Mouse (Mus musculus): ENCODE results near the gene Fgfr2. TPM values are rescaled to one million over a fixed set of nuclear protein-coding genes. Genes with fewer than 3 reads are reported as not detected.

The Fgfr2 gene
- polyA plus RNA-seq, 1 experiment from 2014 or later: 67.0 TPM

DNA sequence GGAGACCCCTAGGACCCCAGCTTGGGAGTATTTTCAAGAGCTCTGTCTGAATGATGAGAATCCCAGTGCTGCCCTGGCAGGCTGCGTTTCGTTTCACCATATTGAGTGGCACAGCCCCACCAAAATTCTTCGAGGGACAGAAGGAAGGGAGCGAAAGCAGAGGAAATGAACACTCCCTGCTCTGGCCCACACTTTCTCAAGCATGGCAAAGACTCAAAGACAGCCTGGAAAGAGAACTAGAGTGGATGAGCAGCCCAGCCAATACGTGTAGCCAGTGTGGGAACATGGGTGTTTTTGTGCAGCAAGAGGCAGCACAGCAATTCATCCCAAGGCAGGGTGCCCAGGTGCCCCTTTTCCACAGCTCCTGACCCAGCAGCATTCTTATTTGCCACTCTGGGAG, 380.2 kb downstream of the Fgfr2 start:
- no peaks in the 10 kb centered on the region for H3K9me3 ChIP-seq
- ATAC-seq: no peak
- no peaks in the 10 kb centered on the region for H3K36me3 ChIP-seq
- H3K9ac ChIP-seq: no peak overlapping the region
- H3K4me2 ChIP-seq (replicated peaks): no peak overlapping the region
- H3K27ac ChIP-seq: no peak overlapping the region
- 83% methylated on average over 5 of the region's 5 CpGs for WGBS
- no peaks in the 10 kb centered on the region for H3K27me3 ChIP-seq (replicated peaks)
- H3K4me3 ChIP-seq (replicated peaks): no peak overlapping the region
- no peaks in the 10 kb centered on the region for H3K4me1 ChIP-seq (replicated peaks)

DNA sequence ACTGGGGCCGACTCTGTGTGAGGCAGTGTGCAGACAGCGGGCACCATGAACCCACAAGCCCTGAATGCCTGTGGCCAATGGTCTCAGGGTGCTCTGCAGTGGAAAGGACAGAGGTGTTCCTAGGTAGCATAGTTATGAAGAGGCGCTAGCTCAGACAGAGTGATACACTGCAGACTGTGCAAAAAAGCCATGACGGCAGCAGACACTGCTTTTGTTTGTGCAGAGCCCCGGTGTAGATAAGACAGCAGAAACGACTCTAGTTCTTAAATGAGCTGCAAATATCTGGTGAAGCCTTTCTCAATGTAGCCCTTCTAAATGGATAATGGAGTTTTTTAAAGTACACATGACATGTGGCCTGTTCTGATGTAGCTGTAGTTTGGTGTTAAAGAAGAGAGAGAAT, 383.3 kb downstream of the Fgfr2 start:
- H3K36me3 ChIP-seq: no peaks in the 10 kb centered on the region
- peaks cover 16% of the 10 kb centered on the region for H3K4me1 ChIP-seq (replicated peaks)
- ATAC-seq: no peak
- H3K9me3 ChIP-seq: no peaks in the 10 kb centered on the region
- no peak overlapping the region for H3K27ac ChIP-seq
- H3K9ac ChIP-seq: no peak overlapping the region
- no peaks in the 10 kb centered on the region for H3K27me3 ChIP-seq (replicated peaks)
- no peak overlapping the region for H3K4me2 ChIP-seq (replicated peaks)
- no peak overlapping the region for H3K4me3 ChIP-seq (replicated peaks)
- WGBS: 53% methylated on average over 6 of the region's 6 CpGs

DNA sequence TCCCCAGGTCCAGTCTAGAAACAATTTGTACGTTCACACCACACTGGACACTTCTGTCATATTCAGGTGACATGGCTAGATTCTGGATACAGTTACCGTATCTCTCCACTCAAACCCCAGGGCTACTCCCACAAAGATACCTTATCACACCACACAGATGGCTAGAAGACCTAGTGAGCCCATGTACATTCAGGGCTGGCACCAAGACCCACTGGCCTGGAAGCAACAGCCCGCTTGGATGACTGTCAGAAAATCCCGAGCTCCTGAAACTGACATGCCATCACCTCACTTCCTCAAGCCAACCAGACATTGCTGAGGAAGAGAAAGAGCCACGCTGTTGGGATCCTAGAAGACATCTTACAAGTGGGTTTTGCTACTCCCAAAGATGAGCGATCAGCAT, 384.3 kb downstream of the Fgfr2 start:
- 95% methylated on average over 6 of the region's 6 CpGs for WGBS
- no peaks in the 10 kb centered on the region for H3K36me3 ChIP-seq
- no peak overlapping the region for H3K9ac ChIP-seq
- no peak overlapping the region for H3K4me3 ChIP-seq (replicated peaks)
- no peak overlapping the region for H3K27ac ChIP-seq
- H3K4me1 ChIP-seq (replicated peaks): peaks cover 17% of the 10 kb centered on the region
- ATAC-seq: no peak
- no peak overlapping the region for H3K4me2 ChIP-seq (replicated peaks)
- H3K27me3 ChIP-seq (replicated peaks): no peaks in the 10 kb centered on the region
- no peaks in the 10 kb centered on the region for H3K9me3 ChIP-seq

DNA sequence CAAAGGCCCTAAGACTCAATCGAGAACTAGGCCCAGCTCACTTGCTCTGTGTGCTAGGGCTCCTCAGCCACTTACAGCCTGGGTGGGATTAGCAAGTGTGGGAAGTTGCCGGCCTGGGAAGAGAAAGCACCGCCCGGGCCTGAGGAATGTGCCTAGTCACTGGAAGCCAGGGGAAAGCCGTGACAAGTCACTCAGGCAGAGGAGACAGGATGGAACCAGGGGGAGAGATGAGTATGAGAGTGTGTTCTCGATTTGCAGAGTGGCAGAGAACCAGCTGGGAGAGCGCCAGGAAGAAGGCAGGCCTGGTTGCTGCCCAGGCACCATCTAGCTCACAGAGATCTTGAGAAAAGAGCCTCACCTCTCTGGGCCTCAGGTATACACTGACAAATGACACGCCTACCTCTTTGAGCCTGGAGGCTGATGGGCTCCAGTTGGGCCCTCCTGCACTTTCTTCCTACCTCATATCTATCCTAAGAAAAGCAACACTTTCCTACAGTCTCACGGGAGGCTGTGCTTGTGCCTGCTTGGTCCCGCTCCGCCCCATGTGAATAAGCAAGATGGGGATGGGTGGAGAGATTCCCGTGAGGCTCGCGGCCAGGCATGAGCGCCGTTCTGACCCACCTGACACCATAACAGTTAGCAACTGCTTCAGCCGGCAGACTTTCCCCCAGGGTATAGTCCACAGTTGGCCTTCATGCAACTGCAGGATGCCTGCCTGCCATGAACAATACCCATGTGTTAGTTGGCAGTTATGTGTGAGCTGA, 386.9 kb downstream of the Fgfr2 start:
- no peaks in the 10 kb centered on the region for H3K27me3 ChIP-seq (replicated peaks)
- H3K27ac ChIP-seq: peak overlapping the region; percentile 20; the same call in 1 of the 2 replicates
- peak; percentile 64 for ATAC-seq

DNA sequence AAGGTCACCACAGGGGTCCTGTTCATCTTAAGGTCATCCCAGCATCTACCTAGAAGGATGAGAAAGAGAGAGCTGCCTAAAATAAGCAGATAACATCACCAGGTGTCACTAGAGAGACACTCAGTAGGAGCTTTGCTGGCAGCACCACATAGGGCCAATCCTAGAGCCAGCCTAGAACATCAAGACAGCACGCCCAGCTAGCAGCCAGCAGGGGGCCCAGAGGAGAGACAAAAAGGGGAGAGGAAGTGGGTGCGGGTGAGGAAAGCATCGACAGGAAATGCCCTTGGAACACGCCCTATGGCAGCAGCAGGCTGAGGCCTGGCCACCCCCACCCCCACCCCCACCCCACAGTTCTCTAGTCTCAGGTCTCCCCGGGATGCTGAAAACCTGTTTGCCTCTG, 388.0 kb downstream of the Fgfr2 start:
- no peak overlapping the region for H3K4me2 ChIP-seq (replicated peaks)
- H3K27me3 ChIP-seq (replicated peaks): no peaks in the 10 kb centered on the region
- WGBS: 33% methylated on average over 5 of the region's 5 CpGs
- H3K36me3 ChIP-seq: no peaks in the 10 kb centered on the region
- H3K4me1 ChIP-seq (replicated peaks): peaks cover 23% of the 10 kb centered on the region
- H3K4me3 ChIP-seq (replicated peaks): no peak overlapping the region
- no peaks in the 10 kb centered on the region for H3K9me3 ChIP-seq
- H3K27ac ChIP-seq: 0 out of 2 replicates have a peak overlapping the region, but pooled peaks have one; percentile 20
- ATAC-seq: peak; percentile 58; the same call in 1 of the 2 replicates
- no peak overlapping the region for H3K9ac ChIP-seq

More for the DNA sequence above, 386.9 kb downstream of the Fgfr2 start:
- 60% methylated on average over 17 of the region's 17 CpGs for WGBS
- Histone ChIP-seq H3K36me3 (no peaks in the 10 kb centered on the region), H3K4me2 (replicated peaks) (no peak overlapping the region), H3K4me1 (replicated peaks) (peaks cover 23% of the 10 kb centered on the region), H3K9me3 (no peaks in the 10 kb centered on the region), H3K9ac (no peak overlapping the region), H3K4me3 (replicated peaks) (no peak overlapping the region)

DNA sequence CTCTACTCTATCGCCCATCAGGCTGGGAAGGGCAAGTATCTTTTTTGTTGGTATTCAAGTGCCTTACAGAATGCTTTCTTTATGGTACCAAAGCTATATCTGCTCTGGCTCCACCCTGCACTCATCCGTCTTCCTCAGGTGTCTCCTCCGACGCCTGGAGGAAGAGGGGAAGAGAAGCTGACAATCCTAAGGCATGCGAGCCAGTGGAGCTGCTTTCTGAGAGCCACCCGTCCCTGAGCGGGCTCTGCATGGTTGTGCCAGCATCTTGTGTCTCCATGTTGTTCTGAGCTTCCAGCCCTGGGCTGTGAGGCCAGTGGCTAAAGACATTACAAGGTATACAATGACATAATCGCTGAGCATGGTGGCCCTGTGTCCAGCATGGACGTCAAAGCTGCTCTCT, 388.9 kb downstream of the Fgfr2 start:
- no peak for ATAC-seq
- H3K27ac ChIP-seq: no peak overlapping the region
- WGBS: 82% methylated on average over 9 of the region's 9 CpGs
- H3K9me3 ChIP-seq: no peaks in the 10 kb centered on the region
- H3K4me3 ChIP-seq (replicated peaks): no peak overlapping the region
- no peaks in the 10 kb centered on the region for H3K36me3 ChIP-seq
- H3K4me1 ChIP-seq (replicated peaks): peaks cover 25% of the 10 kb centered on the region
- no peak overlapping the region for H3K4me2 ChIP-seq (replicated peaks)
- no peaks in the 10 kb centered on the region for H3K27me3 ChIP-seq (replicated peaks)
- no peak overlapping the region for H3K9ac ChIP-seq

DNA sequence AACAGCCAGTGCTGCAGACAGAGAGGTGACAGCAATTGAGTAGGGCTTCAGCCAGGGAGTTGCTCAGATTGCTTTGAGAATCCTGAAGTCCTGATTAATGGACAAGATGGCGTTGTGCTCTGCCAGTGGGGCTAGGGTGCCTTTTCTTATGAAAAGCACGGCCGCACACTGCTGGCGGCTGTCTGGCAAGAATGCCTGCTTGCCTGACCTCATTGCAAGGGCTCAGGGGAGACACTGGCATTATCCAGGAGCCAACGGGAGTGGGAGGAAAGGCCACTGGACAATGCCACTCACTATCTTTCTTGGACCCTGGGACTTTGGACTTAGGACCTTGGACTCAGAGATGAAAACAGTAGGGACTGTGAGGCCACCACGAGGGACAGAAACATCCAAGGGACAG, 389.6 kb downstream of the Fgfr2 start:
- Histone ChIP-seq H3K36me3 (no peaks in the 10 kb centered on the region), H3K4me3 (replicated peaks) (no peak overlapping the region), H3K4me2 (replicated peaks) (no peak overlapping the region; the same call in 1 of the 2 replicates), H3K4me1 (replicated peaks) (peaks cover 25% of the 10 kb centered on the region), H3K27me3 (replicated peaks) (no peaks in the 10 kb centered on the region), H3K9ac (no peak overlapping the region), H3K9me3 (no peaks in the 10 kb centered on the region), H3K27ac (no peak overlapping the region)
- ATAC-seq: no peak
- 75% methylated on average over 6 of the region's 6 CpGs for WGBS

DNA sequence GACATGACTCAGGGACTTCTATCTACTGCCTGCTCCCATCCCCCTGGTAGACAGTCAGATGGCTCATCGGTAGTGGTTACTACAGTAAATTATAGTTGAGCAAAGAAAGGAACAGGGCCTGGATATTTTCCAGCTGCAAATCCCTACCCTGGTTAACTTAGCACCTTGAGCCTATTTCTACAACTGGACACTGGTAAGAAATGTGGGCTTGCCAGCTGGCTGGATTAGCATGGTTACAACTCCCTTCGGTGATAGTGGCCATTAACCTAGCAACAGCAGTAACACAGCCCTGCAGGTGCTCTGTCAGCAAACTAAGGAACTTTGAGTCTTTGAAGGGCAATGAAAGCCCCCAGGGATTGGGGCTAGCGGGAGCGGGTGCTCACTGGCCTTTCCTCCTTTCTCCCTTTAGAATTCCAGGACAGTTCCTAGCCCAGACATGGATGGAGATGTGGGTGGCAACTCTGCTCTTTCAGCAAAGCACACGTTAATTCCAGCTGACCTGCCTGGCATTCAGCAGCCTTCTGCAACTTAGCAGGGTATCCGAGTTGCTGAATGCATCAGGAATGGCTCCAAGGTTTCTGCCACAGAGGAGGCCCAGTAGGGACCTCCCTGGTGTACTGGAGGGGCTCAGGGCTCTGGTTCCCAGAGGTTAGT, 390.9 kb downstream of the Fgfr2 start:
- H3K4me2 ChIP-seq (replicated peaks): no peak overlapping the region
- H3K4me3 ChIP-seq (replicated peaks): no peak overlapping the region
- ATAC-seq: no peak
- H3K27me3 ChIP-seq (replicated peaks): no peaks in the 10 kb centered on the region
- H3K9me3 ChIP-seq: no peaks in the 10 kb centered on the region
- H3K4me1 ChIP-seq (replicated peaks): peaks cover 25% of the 10 kb centered on the region
- 82% methylated on average over 6 of the region's 6 CpGs for WGBS
- H3K9ac ChIP-seq: no peak overlapping the region
- H3K36me3 ChIP-seq: no peaks in the 10 kb centered on the region
- no peak overlapping the region for H3K27ac ChIP-seq

DNA sequence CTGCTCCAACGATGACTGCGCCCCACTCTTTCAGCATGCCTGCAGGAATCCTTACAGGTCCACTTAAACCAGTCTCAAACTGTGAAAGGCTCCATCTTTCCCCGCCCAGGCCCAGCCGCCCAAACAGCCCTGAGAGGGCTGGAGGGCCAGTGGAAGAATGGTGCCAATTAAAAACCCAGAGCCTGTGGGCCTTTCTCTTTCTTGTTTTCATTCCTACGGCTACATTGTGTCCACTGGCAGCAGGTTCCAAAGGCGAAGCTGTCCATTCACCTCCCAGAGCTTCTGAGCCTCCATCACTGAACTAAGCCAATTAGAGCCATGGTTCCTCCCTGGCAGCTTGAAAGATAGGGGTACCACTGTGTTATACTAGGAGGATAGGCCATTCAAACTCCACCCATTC, 391.6 kb downstream of the Fgfr2 start:
- Histone ChIP-seq H3K4me3 (replicated peaks) (no peak overlapping the region), H3K27me3 (replicated peaks) (no peaks in the 10 kb centered on the region), H3K4me1 (replicated peaks) (peaks cover 26% of the 10 kb centered on the region), H3K9ac (no peak overlapping the region), H3K27ac (no peak overlapping the region), H3K36me3 (no peaks in the 10 kb centered on the region), H3K4me2 (replicated peaks) (no peak overlapping the region), H3K9me3 (no peaks in the 10 kb centered on the region)
- ATAC-seq: no peak
- WGBS: 85% methylated on average over 6 of the region's 6 CpGs

DNA sequence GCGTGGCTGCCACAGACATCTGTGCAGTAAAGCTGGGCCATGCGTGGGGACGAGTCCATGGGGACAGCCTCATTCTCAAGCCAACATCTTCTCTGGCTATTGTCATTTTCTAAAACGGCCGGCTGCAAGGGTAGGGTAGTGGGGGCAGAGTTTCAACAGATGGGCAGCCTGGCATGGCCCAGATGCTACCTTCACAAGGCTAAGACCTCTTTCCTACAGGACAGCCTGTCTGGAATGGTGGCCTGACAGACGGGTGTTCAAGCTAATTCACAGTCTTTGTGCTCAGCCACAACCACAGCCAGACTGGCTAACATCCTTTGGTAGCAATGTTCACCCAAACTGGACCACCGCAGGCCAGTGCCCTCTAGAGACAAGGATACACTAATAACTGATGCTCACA, 392.6 kb downstream of the Fgfr2 start:
- no peak overlapping the region for H3K4me2 ChIP-seq (replicated peaks)
- no peaks in the 10 kb centered on the region for H3K9me3 ChIP-seq
- H3K36me3 ChIP-seq: no peaks in the 10 kb centered on the region
- H3K27me3 ChIP-seq (replicated peaks): no peaks in the 10 kb centered on the region
- no peak overlapping the region for H3K27ac ChIP-seq
- H3K4me1 ChIP-seq (replicated peaks): peaks cover 18% of the 10 kb centered on the region
- no peak overlapping the region for H3K9ac ChIP-seq
- WGBS: 86% methylated on average over 7 of the region's 7 CpGs
- no peak for ATAC-seq
- no peak overlapping the region for H3K4me3 ChIP-seq (replicated peaks)

DNA sequence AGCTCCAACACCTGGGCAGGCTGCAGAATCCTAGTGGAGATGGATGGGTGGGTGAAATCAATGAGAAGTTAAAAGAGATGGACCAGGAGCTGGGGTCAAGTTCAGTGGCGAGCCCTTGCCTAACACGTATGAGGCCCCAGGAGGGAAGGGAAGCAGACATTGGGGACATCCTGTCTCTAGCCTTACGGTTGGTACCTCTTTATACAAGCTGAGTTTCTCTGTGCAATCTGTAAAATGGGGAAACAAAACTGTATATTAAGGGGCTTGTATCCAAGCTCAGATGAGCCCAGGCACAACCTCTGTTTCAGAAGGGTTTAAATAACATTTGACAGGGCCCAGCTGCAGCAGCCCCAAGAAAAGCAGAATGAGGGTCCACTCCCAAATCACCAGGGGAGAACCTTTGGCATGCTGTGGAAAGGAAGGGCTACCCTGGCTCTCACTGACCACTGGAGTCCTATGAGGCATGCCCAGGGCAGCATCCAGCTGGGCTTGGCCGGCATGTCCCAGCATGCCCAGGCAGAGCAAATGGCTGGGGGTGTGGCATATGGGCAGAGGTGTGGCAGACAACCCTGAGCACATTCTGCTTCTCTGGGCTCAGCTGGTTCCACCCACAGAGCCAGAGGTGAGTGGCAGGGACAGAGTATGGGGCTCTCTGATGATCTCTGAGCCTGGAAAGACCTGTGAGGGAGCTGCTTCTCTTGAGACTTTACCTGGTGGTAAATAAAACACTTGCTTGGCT, 393.9 kb downstream of the Fgfr2 start:
- H3K36me3 ChIP-seq: no peaks in the 10 kb centered on the region
- WGBS: 67% methylated on average over 4 of the region's 4 CpGs
- peak; percentile 54; the same call in 1 of the 2 replicates for ATAC-seq
- H3K27ac ChIP-seq: no peak overlapping the region
- no peak overlapping the region for H3K4me2 ChIP-seq (replicated peaks)
- H3K9ac ChIP-seq: no peak overlapping the region
- H3K4me3 ChIP-seq (replicated peaks): no peak overlapping the region
- H3K27me3 ChIP-seq (replicated peaks): no peaks in the 10 kb centered on the region
- H3K9me3 ChIP-seq: no peaks in the 10 kb centered on the region
- H3K4me1 ChIP-seq (replicated peaks): peaks cover 14% of the 10 kb centered on the region

DNA sequence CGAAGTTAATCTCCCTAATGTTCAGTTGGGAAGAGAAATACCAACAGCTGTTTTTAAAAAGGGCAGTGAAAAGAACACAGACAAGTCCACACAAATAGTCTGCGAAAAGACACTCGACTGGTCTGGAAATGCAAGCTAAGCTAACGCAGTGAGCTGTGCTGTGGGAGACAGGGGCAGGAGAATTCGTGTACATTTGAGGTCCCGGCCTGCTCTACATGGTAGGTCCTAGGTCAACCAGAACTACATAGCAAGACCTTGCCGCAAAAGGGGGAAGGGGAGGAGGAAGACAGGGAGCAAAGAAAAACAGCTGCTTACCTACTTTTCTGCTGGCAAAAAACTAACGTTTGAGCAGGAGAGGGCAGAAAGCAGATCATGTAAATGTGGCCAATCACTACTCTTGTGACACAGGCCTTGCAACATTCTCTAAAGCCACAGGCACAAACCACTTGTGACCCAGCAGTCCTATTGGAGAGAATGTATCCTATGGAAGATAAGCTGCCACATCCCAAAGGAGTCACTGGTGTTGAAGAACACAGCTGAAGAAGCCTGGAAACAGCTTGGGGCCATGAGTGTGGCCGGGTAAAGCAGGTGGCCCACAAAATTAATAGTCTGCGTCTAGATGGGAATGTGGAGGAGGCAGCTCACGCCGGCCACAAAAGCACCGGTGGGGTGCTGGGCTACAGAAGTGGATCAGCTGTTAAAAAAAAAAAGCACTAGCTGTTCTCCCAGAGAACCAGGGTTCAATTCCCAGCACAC, 396.9 kb downstream of the Fgfr2 start:
- Histone ChIP-seq H3K9ac (no peak overlapping the region), H3K4me1 (replicated peaks) (peaks cover 7% of the 10 kb centered on the region; the same call in 1 of the 2 replicates), H3K4me2 (replicated peaks) (no peak overlapping the region), H3K9me3 (no peaks in the 10 kb centered on the region), H3K4me3 (replicated peaks) (no peak overlapping the region), H3K27ac (no peak overlapping the region), H3K27me3 (replicated peaks) (no peaks in the 10 kb centered on the region), H3K36me3 (no peaks in the 10 kb centered on the region)
- WGBS: 54% methylated on average over 13 of the region's 13 CpGs
- ATAC-seq: no peak
